In the genomic region with DNA sequence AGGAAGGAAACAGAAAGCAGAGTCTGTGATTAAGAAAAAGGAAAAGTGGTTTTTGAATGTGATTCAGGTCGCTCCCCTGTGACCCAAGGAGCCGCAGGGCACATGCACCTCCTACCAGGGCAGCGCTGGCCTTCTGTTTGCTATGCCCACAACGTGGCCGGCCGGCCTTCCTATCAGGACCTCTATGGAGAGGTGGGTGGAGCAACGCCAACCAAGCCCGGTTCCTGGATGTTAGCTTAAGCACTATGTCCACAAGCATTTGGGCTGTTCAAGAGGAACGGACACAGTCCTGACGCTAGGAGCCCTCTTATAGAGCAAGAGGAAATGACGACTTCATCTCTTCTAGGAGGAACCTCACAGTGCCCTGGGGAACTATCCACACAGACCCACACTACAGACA, we compare ENCODE assay signal across 9 mouse cellular contexts.
DNase-seq lines count a peak whose midpoint lies in the region; ATAC-seq lines count a peak whose summit lies in the region.
"Had no signal": no experiment of that assay in that cellular context is flagged by ENCODE, and none has a peak within 500 bp of the region (broad histone marks: within the 10 kb centered on the region; RNA-seq: fewer than 3 reads in every experiment).

No protein-coding gene starts in this region.

- no peaks in the 10 kb centered on the region for H3K36me3 ChIP-seq in lung, embryonic 16.5 days (ENCODE audit: control insufficient read depth, insufficient read depth, low read length)
- H3K36me3 ChIP-seq: neural tube, embryonic 12.5 days had no signal

- peak overlapping the region; percentile 6; the same call in 1 of the 2 replicates for H3K4me3 ChIP-seq in brown adipose tissue, adult 24 weeks (ENCODE audit: insufficient read depth, low read depth, low read length)
- peak overlapping the region; percentile 18; the same call in 1 of the 2 replicates for H3K4me3 ChIP-seq in lung, embryonic 16.5 days (ENCODE audit: low read length)
- H3K4me3 ChIP-seq: neural tube, embryonic 12.5 days had no signal

- peak overlapping the region; percentile 42 for H3K4me2 ChIP-seq in lung, embryonic 16.5 days (ENCODE audit: low read depth, low read length)
- H3K4me2 ChIP-seq: neural tube, embryonic 12.5 days had no signal

- peak; percentile 89 for ATAC-seq in lung, embryonic 16.5 days (ENCODE audit: low read depth)

- no peak overlapping the region for H3K9ac ChIP-seq in lung, embryonic 16.5 days (ENCODE audit: low read length)
- H3K9ac ChIP-seq: neural tube, embryonic 12.5 days had no signal

- WGBS in lung, embryonic 16.5 days, result 36% methylated on average over 11 of the region's 11 CpGs

- no peaks in the 10 kb centered on the region for H3K27me3 ChIP-seq in lung, embryonic 16.5 days (ENCODE audit: control insufficient read depth, insufficient read depth, low read depth, low read length)
- H3K27me3 ChIP-seq: neural tube, embryonic 12.5 days had no signal

- peaks cover 12% of the 10 kb centered on the region for H3K4me1 ChIP-seq in brown adipose tissue, adult 24 weeks (ENCODE audit: control insufficient read depth, insufficient read depth, insufficient read length, low read length)
- peaks cover 21% of the 10 kb centered on the region for H3K4me1 ChIP-seq in lung, embryonic 16.5 days (replicated peaks; ENCODE audit: control insufficient read depth, insufficient read depth, low read length)

- H3K27ac ChIP-seq in brown adipose tissue, adult 24 weeks (replicated peaks; ENCODE audit: low read depth, low read length), result no peak overlapping the region
- H3K27ac ChIP-seq in lung, embryonic 16.5 days (ENCODE audit: low read length), result peak overlapping the region; percentile 77
- H3K27ac ChIP-seq: neural tube, embryonic 12.5 days had no signal

- DNase-seq in fibroblast of lung, adult 2 months (ENCODE audit: low read depth), result peak; percentile 39
- DNase-seq in kidney, adult 18-20 months, result peak; percentile 39
- DNase-seq in thymus, postnatal 14 days, result no peak
- DNase-seq in cerebellum, adult 18-20 months, result no peak
- no peak for DNase-seq in ovary, postnatal 10 days (ENCODE audit: low spot score)
- no peak for DNase-seq in left cerebral cortex, adult 8-10 months (ENCODE audit: low spot score in 2 of 2)

- no peaks in the 10 kb centered on the region for H3K9me3 ChIP-seq in lung, embryonic 16.5 days (ENCODE audit: control insufficient read depth, low read length)
- H3K9me3 ChIP-seq: neural tube, embryonic 12.5 days had no signal

Comparison
In these comparisons a context has a peak if more than half of its experiments do, and no peak if none do; other contexts are left out.
1. DNase-seq: peak in fibroblast of lung, adult 2 months (single experiment) and kidney, adult 18-20 months (single experiment); none in thymus, postnatal 14 days (single experiment), cerebellum, adult 18-20 months (0 of 2), ovary, postnatal 10 days (single experiment) and left cerebral cortex, adult 8-10 months (0 of 2).